Mouse (Mus musculus) thymus, postnatal 25 days (tissue): ENCODE measurements around the gene Tomm70a.

Experiments used
- DNase-seq: peaks from one replicate; pipeline ENCODE4 v3.0.0; 2022

Gene Tomm70a

GRCm38 (mm10) chr16:57196590-57196989 is 75.1 kb downstream of the Tomm70a start:
- no peak for DNase-seq

GRCm38 (mm10) chr16:57197281-57197680 is 75.8 kb downstream of the Tomm70a start:
- no peak for DNase-seq
